Comparison of ENCODE assay signal across 10 mouse cellular contexts in the genomic region with DNA sequence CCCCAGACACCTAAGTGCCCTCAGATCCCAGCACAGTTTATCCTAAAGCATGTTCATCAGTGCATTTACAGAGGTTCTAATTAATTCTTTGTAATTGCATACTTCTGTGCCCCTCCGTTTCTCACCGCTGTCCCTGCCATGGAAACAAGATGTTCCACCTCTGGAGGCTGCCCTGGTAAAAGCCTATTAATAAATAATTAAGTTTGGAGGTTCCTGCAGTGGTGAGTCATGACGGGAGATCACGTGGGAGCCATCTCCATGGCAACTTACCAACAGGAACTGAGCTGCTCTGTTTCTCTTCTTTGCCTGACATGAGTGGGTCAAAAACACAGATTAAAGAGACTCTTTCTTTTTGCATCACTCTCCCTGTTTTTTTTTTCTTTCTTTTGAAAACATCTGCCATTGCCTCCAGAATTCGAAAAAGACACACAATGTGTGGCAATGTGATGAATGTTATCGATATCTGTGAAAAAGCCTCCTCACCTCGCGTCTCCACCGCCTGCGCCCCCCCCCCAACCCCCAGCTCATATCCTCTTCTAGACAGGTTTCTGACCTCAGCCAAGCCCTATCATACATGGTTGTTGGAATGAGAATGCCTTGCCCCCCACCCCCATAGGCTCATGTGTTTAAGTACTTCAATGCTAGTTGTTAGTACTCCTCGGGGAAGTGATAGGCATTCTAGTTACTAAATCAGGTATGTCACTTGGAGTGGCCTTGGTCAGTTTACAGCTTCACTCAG.
DNase-seq lines count a peak whose midpoint lies in the region; ATAC-seq lines count a peak whose summit lies in the region.
"Had no signal": no experiment of that assay in that cellular context is flagged by ENCODE, and none has a peak within 500 bp of the region (broad histone marks: within the 10 kb centered on the region; RNA-seq: fewer than 3 reads in every experiment).

No protein-coding gene starts in this region.

- no peak overlapping the region for H3K4me3 ChIP-seq in hindbrain, embryonic 12.5 days
- no peak overlapping the region for H3K4me3 ChIP-seq in neural tube, embryonic 14.5 days (ENCODE audit: low read depth, low read length)
- H3K4me3 ChIP-seq: embryonic facial prominence, embryonic 13.5 days had no signal

- H3K9ac ChIP-seq in hindbrain, embryonic 12.5 days, result no peak overlapping the region
- no peak overlapping the region for H3K9ac ChIP-seq in neural tube, embryonic 14.5 days (replicated peaks; ENCODE audit: low read depth, low read length)
- H3K9ac ChIP-seq: embryonic facial prominence, embryonic 13.5 days had no signal

- H3K9me3 ChIP-seq in hindbrain, embryonic 12.5 days (replicated peaks), result no peaks in the 10 kb centered on the region
- no peaks in the 10 kb centered on the region for H3K9me3 ChIP-seq in neural tube, embryonic 14.5 days (ENCODE audit: control insufficient read depth, low read length)
- H3K9me3 ChIP-seq: embryonic facial prominence, embryonic 13.5 days had no signal

- H3K36me3 ChIP-seq in hindbrain, embryonic 12.5 days, result no peaks in the 10 kb centered on the region
- no peaks in the 10 kb centered on the region for H3K36me3 ChIP-seq in neural tube, embryonic 14.5 days (ENCODE audit: control insufficient read depth, insufficient read depth, low read length)
- H3K36me3 ChIP-seq: embryonic facial prominence, embryonic 13.5 days had no signal

- peak overlapping the region; percentile 29 for H3K4me2 ChIP-seq in hindbrain, embryonic 12.5 days (replicated peaks)
- peak overlapping the region; percentile 26; the same call in 1 of the 2 replicates for H3K4me2 ChIP-seq in neural tube, embryonic 14.5 days (ENCODE audit: low read depth, low read length)
- H3K4me2 ChIP-seq: embryonic facial prominence, embryonic 13.5 days had no signal

- ATAC-seq in frontal cortex, adult (ENCODE audit: low TSS enrichment), result no peak
- peak; percentile 82 for ATAC-seq in hindbrain, embryonic 12.5 days (ENCODE audit: low FRiP score)
- ATAC-seq in neural tube, embryonic 14.5 days (ENCODE audit: low read depth), result peak; percentile 95

- 0 out of 2 replicates have a peak overlapping the region, but pooled peaks have one; percentile 12 for H3K27ac ChIP-seq in hindbrain, embryonic 12.5 days
- no peak overlapping the region for H3K27ac ChIP-seq in neural tube, embryonic 14.5 days (ENCODE audit: low read depth, low read length)
- H3K27ac ChIP-seq: embryonic facial prominence, embryonic 13.5 days; macrophage had no signal

- DNase-seq in frontal cortex, adult 2 months (ENCODE audit: extremely low spot score in 1 of 2, low spot score in 1 of 2), result peak; percentile 30 to 71
- peak; percentile 61 for DNase-seq in embryo, embryonic 10.5 days (ENCODE audit: low spot score)
- peak; percentile 44 to 52 for DNase-seq in layer of hippocampus, postnatal 14 days (ENCODE audit: low spot score in 2 of 2)
- DNase-seq in thymus, adult 18-20 months, result no peak
- no peak for DNase-seq in urinary bladder, postnatal 14 days (ENCODE audit: low spot score)

- H3K27me3 ChIP-seq in hindbrain, embryonic 12.5 days, result no peaks in the 10 kb centered on the region
- no peaks in the 10 kb centered on the region for H3K27me3 ChIP-seq in neural tube, embryonic 14.5 days (ENCODE audit: control insufficient read depth, insufficient read depth, low read length)
- H3K27me3 ChIP-seq: embryonic facial prominence, embryonic 13.5 days had no signal

- H3K4me1 ChIP-seq in hindbrain, embryonic 12.5 days, result peaks cover 8% of the 10 kb centered on the region
- peaks cover 10% of the 10 kb centered on the region; the same call in 1 of the 2 replicates for H3K4me1 ChIP-seq in neural tube, embryonic 14.5 days (ENCODE audit: control insufficient read depth, insufficient read depth, low read length)
- H3K4me1 ChIP-seq: embryonic facial prominence, embryonic 13.5 days had no signal

- WGBS in hindbrain, embryonic 12.5 days, result 53% methylated on average over 11 of the region's 11 CpGs
- 50% methylated on average over 11 of the region's 11 CpGs for WGBS in neural tube, embryonic 14.5 days

Comparison
In these comparisons a context has a peak if more than half of its experiments do, and no peak if none do; other contexts are left out.
1. DNase-seq: peak in frontal cortex, adult 2 months (2 of 2), embryo, embryonic 10.5 days (single experiment) and layer of hippocampus, postnatal 14 days (2 of 2); none in thymus, adult 18-20 months (0 of 2) and urinary bladder, postnatal 14 days (single experiment).